Mouse (Mus musculus) forebrain, embryonic 16.5 days (tissue): ENCODE measurements at regions not wholly inside any gene's neighbourhood (a gene's known extent, or its start where the extent isn't known, plus 50 kb on each side); places are given as distances from the start of the nearest gene placed in this dataset.
"Not testable (repeated sequence)": the region's sequence is repeated elsewhere in the genome, so short reads cannot be mapped to it uniquely, and the experiment has no call there.

Source experiments
- ATAC-seq: fragments of 200-750 bp; cut with Nextera tagmentation; 2 replicates; pipeline ENCODE4 v1.8.0; 2017; ENCODE audit warnings: mild to moderate bottlenecking, moderate library complexity
- H3K27ac ChIP-seq: fragments of 300-500 bp; sonication (generic); 2 replicates; pipeline ENCODE4 v1.5.1; 2014; ENCODE audit warnings: low read length, control low read depth
- H3K27me3 ChIP-seq: fragments of 300-500 bp; sonication (generic); replicated peaks from 2 replicates; pipeline ENCODE4 v1.6.1; 2014; ENCODE audit warnings: low read length; ENCODE audit not compliant: control insufficient read depth, insufficient read depth
- H3K36me3 ChIP-seq: fragments of 300-500 bp; sonication (generic); 2 replicates; pipeline ENCODE4 v1.6.1; 2014; ENCODE audit not compliant: control insufficient read depth, insufficient read depth
- H3K4me1 ChIP-seq: fragments of 300-500 bp; sonication (generic); replicated peaks from 2 replicates; pipeline ENCODE4 v1.6.1; 2014; ENCODE audit warnings: low read length; ENCODE audit not compliant: control insufficient read depth, insufficient read depth
- H3K4me2 ChIP-seq: fragments of 300-500 bp; sonication (generic); 2 replicates; pipeline ENCODE4 v1.6.1; 2014; ENCODE audit warnings: mild to moderate bottlenecking, low read length, control low read depth
- H3K4me3 ChIP-seq: fragments of 300-500 bp; sonication (generic); replicated peaks from 2 replicates; pipeline ENCODE4 v1.5.1; 2014; ENCODE audit warnings: mild to moderate bottlenecking, low read length, control low read depth
- H3K9ac ChIP-seq: fragments of 300-500 bp; sonication (generic); replicated peaks from 2 replicates; pipeline ENCODE4 v1.6.1; 2014; ENCODE audit warnings: low read depth, low read length, control low read depth
- H3K9me3 ChIP-seq: fragments of 300-500 bp; sonication (generic); 2 replicates; pipeline ENCODE4 v1.6.1; 2016; ENCODE audit warnings: low read length; ENCODE audit not compliant: control insufficient read depth
- WGBS: fragments of 180-500 bp; shearing (Covaris S2); extraction: QIAGEN DNeasy Blood & Tissue Kit; methylation state at CpG from one replicate; pipeline ENCODE4 v1.1.7; 2014; 5-methylcytosine and 5-hydroxymethylcytosine counted together

GRCm38 (mm10) chrX:50591477-50591876 is 163.2 kb upstream of the Olfr1324 start:
- no peak for ATAC-seq
- 84% methylated on average over 4 of the region's 4 CpGs for WGBS
- H3K27me3 ChIP-seq, result no peaks in the 10 kb centered on the region
- H3K4me1 ChIP-seq, result no peaks in the 10 kb centered on the region
- no peak overlapping the region; the same call in 1 of the 2 replicates for H3K27ac ChIP-seq
- no peaks in the 10 kb centered on the region for H3K36me3 ChIP-seq
- no peaks in the 10 kb centered on the region for H3K9me3 ChIP-seq
- H3K4me2 ChIP-seq, result no peak overlapping the region; the same call in 1 of the 2 replicates
- no peak overlapping the region for H3K9ac ChIP-seq
- no peak overlapping the region for H3K4me3 ChIP-seq

GRCm38 (mm10) chrX:50590673-50591341 is 162.5 kb upstream of the Olfr1324 start:
- no peak for ATAC-seq

GRCm38 (mm10) chrX:50588892-50589291 is 160.6 kb upstream of the Olfr1324 start:
- no peak overlapping the region for H3K27ac ChIP-seq
- H3K4me1 ChIP-seq, result no peaks in the 10 kb centered on the region
- no peak overlapping the region for H3K4me2 ChIP-seq
- 94% methylated on average over 6 of the region's 6 CpGs for WGBS
- H3K9ac ChIP-seq, result no peak overlapping the region
- ATAC-seq, result no peak
- no peaks in the 10 kb centered on the region for H3K27me3 ChIP-seq
- H3K4me3 ChIP-seq, result no peak overlapping the region
- H3K36me3 ChIP-seq, result no peaks in the 10 kb centered on the region
- H3K9me3 ChIP-seq, result no peaks in the 10 kb centered on the region

More at GRCm38 (mm10) chrX:50590673-50591341, 162.5 kb upstream of the Olfr1324 start:
- Histone ChIP-seq H3K9me3 (no peaks in the 10 kb centered on the region), H3K4me2 (peak overlapping the region; percentile 25; the same call in 1 of the 2 replicates), H3K4me3 (no peak overlapping the region; the same call in 1 of the 2 replicates), H3K27me3 (no peaks in the 10 kb centered on the region), H3K9ac (no peak overlapping the region), H3K4me1 (no peaks in the 10 kb centered on the region), H3K36me3 (no peaks in the 10 kb centered on the region), H3K27ac (no peak overlapping the region)
- WGBS, result 68% methylated on average over 8 of the region's 8 CpGs

- peak overlapping the region; percentile 23; the same call in 1 of the 2 replicates for H3K4me2 ChIP-seq
- 74% methylated on average over 12 of the region's 12 CpGs for WGBS
- no peaks in the 10 kb centered on the region for H3K27me3 ChIP-seq
- no peak overlapping the region for H3K9ac ChIP-seq
- H3K9me3 ChIP-seq, result no peaks in the 10 kb centered on the region
- no peaks in the 10 kb centered on the region for H3K4me1 ChIP-seq
- H3K36me3 ChIP-seq, result no peaks in the 10 kb centered on the region
- peak overlapping the region; percentile 8; the same call in 1 of the 2 replicates for H3K4me3 ChIP-seq
- H3K27ac ChIP-seq, result no peak overlapping the region
- 0 out of 2 replicates have a peak, but pooled peaks have one; percentile 26 for ATAC-seq
Observed at GRCm38 (mm10) chrX:50583741-50584580, 155.7 kb upstream of the Olfr1324 start.

GRCm38 (mm10) chrX:50580200-50580599 is 151.9 kb upstream of the Olfr1324 start:
- Histone ChIP-seq H3K36me3 (no peaks in the 10 kb centered on the region), H3K4me1 (no peaks in the 10 kb centered on the region), H3K4me3 (no peak overlapping the region), H3K9me3 (no peaks in the 10 kb centered on the region), H3K9ac (no peak overlapping the region), H3K27ac (no peak overlapping the region), H3K27me3 (no peaks in the 10 kb centered on the region), H3K4me2 (no peak overlapping the region)
- WGBS, result 71% methylated on average over 7 of the region's 7 CpGs
- ATAC-seq, result no peak

GRCm38 (mm10) chrX:50576824-50577223 is 148.5 kb upstream of the Olfr1324 start:
- Histone ChIP-seq H3K9ac (no peak overlapping the region), H3K27me3 (no peaks in the 10 kb centered on the region), H3K9me3 (no peaks in the 10 kb centered on the region), H3K36me3 (no peaks in the 10 kb centered on the region), H3K4me1 (no peaks in the 10 kb centered on the region), H3K27ac (no peak overlapping the region), H3K4me3 (peak overlapping the region; percentile 16), H3K4me2 (no peak overlapping the region)
- 0 out of 2 replicates have a peak, but pooled peaks have one; percentile 10 for ATAC-seq
- WGBS, result 55% methylated on average over 7 of the region's 7 CpGs

GRCm38 (mm10) chrX:50572191-50573095 is 144.1 kb upstream of the Olfr1324 start:
- not testable (repeated sequence) for H3K9me3 ChIP-seq, H3K36me3 ChIP-seq, H3K9ac ChIP-seq, H3K4me1 ChIP-seq, H3K27me3 ChIP-seq, H3K27ac ChIP-seq
- peak overlapping the region; percentile 29 for H3K4me3 ChIP-seq
- peak; percentile 63; the same call in 1 of the 2 replicates for ATAC-seq
- WGBS, result 67% methylated on average over 14 of the region's 14 CpGs
- H3K4me2 ChIP-seq, result peak overlapping the region; percentile 25; the same call in 1 of the 2 replicates

- Histone ChIP-seq H3K4me2 (no peak overlapping the region), H3K9ac (no peak overlapping the region), H3K4me1 (no peaks in the 10 kb centered on the region), H3K9me3 (no peaks in the 10 kb centered on the region), H3K36me3 (no peaks in the 10 kb centered on the region), H3K27me3 (no peaks in the 10 kb centered on the region), H3K27ac (no peak overlapping the region), H3K4me3 (no peak overlapping the region)
- WGBS, result 71% methylated on average over 6 of the region's 6 CpGs
- ATAC-seq, result no peak
Observed at GRCm38 (mm10) chrX:50569087-50569486, 140.8 kb upstream of the Olfr1324 start.
